Mouse (Mus musculus) heart, postnatal 36 days (tissue): Measurements from ENCODE around the gene Kcnn3. TPM values are rescaled to one million over a fixed set of nuclear protein-coding genes. Genes with fewer than 3 reads are reported as not detected.
A peak's percentile ranks its signal among the peaks of the same experiment; 100 is the strongest.

Experiments used
- DNase-seq, 2 experiments: peaks; one replicate each; pipeline ENCODE4 v3.0.0; 2021 to 2022
- intact Hi-C: fragments of 180-260 bp; cut with DNase I; formaldehyde crosslinking; loops from one replicate; pipeline ENCODE4 v1.15.1; 2025
- total RNA-seq, 2 experiments: library from RNA; stranded (reverse); gene quantifications; 2 replicates each; pipeline ENCODE4 v1.2.3; 2021

Gene Kcnn3
- total RNA-seq, 2 experiments from 2014 or later, result 1.9 to 2.3 TPM

- no peak for DNase-seq
- intact Hi-C loops, result no loop called here
Measured at GRCm38 (mm10) chr3:89653231-89653954, 133.4 kb downstream of the Kcnn3 start.

- intact Hi-C loops, result no loop called here
Measured at GRCm38 (mm10) chr3:89657092-89657491, 137.1 kb downstream of the Kcnn3 start.

GRCm38 (mm10) chr3:89658457-89658856, 138.5 kb downstream of the Kcnn3 start:
- intact Hi-C loops, result no loop called here
- DNase-seq, result no peak

More at GRCm38 (mm10) chr3:89657092-89657491, 137.1 kb downstream of the Kcnn3 start:
- no peak for DNase-seq

- intact Hi-C loops, result no loop called here
- no peak for DNase-seq
Measured at GRCm38 (mm10) chr3:89659938-89660620, 140.1 kb downstream of the Kcnn3 start.

- intact Hi-C loops, result no loop called here
- DNase-seq, result no peak
Measured at GRCm38 (mm10) chr3:89664808-89665207, 144.8 kb downstream of the Kcnn3 start.

GRCm38 (mm10) chr3:89667131-89667530, 147.2 kb downstream of the Kcnn3 start:
- intact Hi-C loops, result no loop called here
- no peak for DNase-seq

- DNase-seq, result no peak
- intact Hi-C loops, result no loop called here
Measured at GRCm38 (mm10) chr3:89671334-89671733, 151.4 kb downstream of the Kcnn3 start.

GRCm38 (mm10) chr3:89672573-89673317, 152.8 kb downstream of the Kcnn3 start:
- no peak for DNase-seq
- intact Hi-C loops, result no loop called here

GRCm38 (mm10) chr3:89677617-89678016, 157.7 kb downstream of the Kcnn3 start:
- intact Hi-C loops, result no loop called here
- no peak for DNase-seq

GRCm38 (mm10) chr3:89686031-89686430, 166.1 kb downstream of the Kcnn3 start:
- intact Hi-C loops, result loop anchor here (5.0 kb wide), 2 partner anchors 114 to 229 kb away; no protein-coding TSS in a partner anchor
- DNase-seq, result no peak

- intact Hi-C loops, result loop anchor here (1.0 to 5.0 kb wide), 4 partner anchors 117 to 348 kb away; no protein-coding TSS in a partner anchor
- peak; percentile 85 to 86 for DNase-seq
Measured at GRCm38 (mm10) chr3:89688694-89689581, 169.0 kb downstream of the Kcnn3 start.

- intact Hi-C loops, result no loop called here
Measured at GRCm38 (mm10) chr3:89691776-89692175, 171.8 kb downstream of the Kcnn3 start.

GRCm38 (mm10) chr3:89696152-89696821, 176.3 kb downstream of the Kcnn3 start:
- intact Hi-C loops, result no loop called here
- DNase-seq, result no peak

More at GRCm38 (mm10) chr3:89691776-89692175, 171.8 kb downstream of the Kcnn3 start:
- no peak for DNase-seq

- intact Hi-C loops, result no loop called here
Measured at GRCm38 (mm10) chr3:89698958-89699357, 179.0 kb downstream of the Kcnn3 start.

GRCm38 (mm10) chr3:89700461-89700860, 180.5 kb downstream of the Kcnn3 start:
- DNase-seq, result no peak
- intact Hi-C loops, result no loop called here

More at GRCm38 (mm10) chr3:89698958-89699357, 179.0 kb downstream of the Kcnn3 start:
- no peak for DNase-seq

GRCm38 (mm10) chr3:89703596-89703995, 183.6 kb downstream of the Kcnn3 start:
- intact Hi-C loops, result no loop called here
- DNase-seq, result no peak

GRCm38 (mm10) chr3:89704064-89704463, 184.1 kb downstream of the Kcnn3 start:
- DNase-seq, result no peak
- intact Hi-C loops, result no loop called here

GRCm38 (mm10) chr3:89714359-89715206, 194.6 kb downstream of the Kcnn3 start, which contains the start of gene Adar:
Gene Adar, plus strand, starts transcription at chr3:89715022.
- intact Hi-C loops, result loop anchor here (1.0 to 5.0 kb wide), 3 partner anchors 16 to 143 kb away; no protein-coding TSS in a partner anchor
- DNase-seq, result peak; percentile 68 to 72
